Mouse (Mus musculus) E14TG2a.4 (cell line): ENCODE measurements around the gene Ano6.

Experiments used
- H3K27me3 ChIP-seq: 2 replicates; pipeline ENCODE4 v1.6.1; 2014; ENCODE audit warnings: low read length, control low read depth; ENCODE audit not compliant: insufficient read depth
- H3K36me3 ChIP-seq: 2 replicates; pipeline ENCODE4 v1.6.1; 2014; ENCODE audit warnings: low read length, control low read depth; ENCODE audit not compliant: insufficient read depth
- H3K4me1 ChIP-seq: replicated peaks from 2 replicates; pipeline ENCODE4 v1.6.1; 2014; ENCODE audit warnings: low read depth, low read length, control low read depth
- H3K4me3 ChIP-seq: replicated peaks from 2 replicates; pipeline ENCODE4 v1.5.1; 2014; ENCODE audit warnings: mild to moderate bottlenecking, low read length
- H3K9me3 ChIP-seq: 2 replicates; pipeline ENCODE4 v1.6.1; 2014; ENCODE audit warnings: low read length, control low read depth
- CTCF ChIP-seq: conservative IDR thresholded peaks from 2 replicates; pipeline ENCODE4 v1.5.1; 2014; ENCODE audit warnings: low read length
- NANOG ChIP-seq: IDR thresholded peaks from 2 replicates; pipeline ENCODE4 v1.6.1; 2014; ENCODE audit warnings: borderline replicate concordance, low read length, mixed read lengths
- POU5F1 ChIP-seq: IDR thresholded peaks from 2 replicates; pipeline ENCODE4 v1.6.1; 2014; ENCODE audit warnings: low read length, borderline replicate concordance

Gene Ano6

GRCm38 (mm10) chr15:95762661-95763303 lies 27.9 kb upstream of the Ano6 start:
- no peak for TF ChIP-seq NANOG
- peak; percentile 81 for TF ChIP-seq CTCF
- H3K4me1 ChIP-seq, result peaks cover 8% of the 10 kb centered on the region
- H3K36me3 ChIP-seq, result no peaks in the 10 kb centered on the region
- H3K27me3 ChIP-seq, result 0 out of 2 replicates have a peak, but pooled peaks cover 2% of the 10 kb centered on the region
- H3K4me3 ChIP-seq, result no peak overlapping the region
- H3K9me3 ChIP-seq, result no peaks in the 10 kb centered on the region

GRCm38 (mm10) chr15:95763464-95763863 lies 27.2 kb upstream of the Ano6 start:
- Histone ChIP-seq H3K4me1 (peaks cover 11% of the 10 kb centered on the region), H3K9me3 (no peaks in the 10 kb centered on the region), H3K27me3 (0 out of 2 replicates have a peak, but pooled peaks cover 2% of the 10 kb centered on the region), H3K36me3 (no peaks in the 10 kb centered on the region), H3K4me3 (no peak overlapping the region)
- TF ChIP-seq POU5F1, result no peak
- TF ChIP-seq CTCF, result no peak
- no peak for TF ChIP-seq NANOG

DNA sequence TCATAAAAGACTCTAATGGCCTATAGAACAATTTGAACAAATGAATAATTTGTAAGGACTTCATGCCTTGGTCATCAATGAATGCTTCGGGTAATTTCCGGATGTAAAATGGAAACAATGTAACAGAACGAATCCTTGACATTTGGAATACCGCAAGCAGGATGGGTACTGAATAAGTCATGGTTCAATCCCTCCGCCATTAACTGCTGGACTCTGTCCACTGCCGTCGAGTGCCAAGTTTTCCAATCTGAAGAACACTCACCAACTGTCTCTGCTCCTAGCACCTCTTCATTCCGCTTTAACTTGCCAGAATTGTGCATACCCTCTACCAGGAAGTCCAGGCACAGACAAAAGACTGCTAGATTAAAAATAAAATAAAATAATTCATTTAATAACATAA lies 25.4 kb upstream of the Ano6 start:
- TF ChIP-seq NANOG, result no peak
- TF ChIP-seq POU5F1, result no peak
- TF ChIP-seq CTCF, result no peak
- no peaks in the 10 kb centered on the region for H3K36me3 ChIP-seq
- no peaks in the 10 kb centered on the region for H3K9me3 ChIP-seq
- H3K27me3 ChIP-seq, result 0 out of 2 replicates have a peak, but pooled peaks cover 11% of the 10 kb centered on the region
- peaks cover 11% of the 10 kb centered on the region for H3K4me1 ChIP-seq
- H3K4me3 ChIP-seq, result no peak overlapping the region

DNA sequence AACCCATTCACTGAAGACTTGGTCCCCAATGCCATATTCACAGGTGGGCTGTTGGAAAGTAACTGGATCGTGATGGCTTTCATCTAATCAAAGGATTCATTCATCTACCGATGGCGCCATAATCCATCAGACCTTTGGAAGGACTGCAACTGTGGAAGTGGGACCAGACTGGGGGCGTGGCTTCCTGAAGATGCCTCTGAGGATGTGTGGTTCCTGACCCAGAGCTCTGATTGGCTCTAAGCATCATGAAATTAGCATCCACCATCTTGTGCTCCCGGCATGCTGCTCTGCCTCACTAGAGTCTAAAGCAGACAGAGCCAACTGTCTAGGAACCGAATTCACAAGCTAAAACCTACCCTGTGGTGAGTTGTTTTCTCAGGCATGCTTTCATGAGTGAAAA lies 24.7 kb upstream of the Ano6 start:
- Histone ChIP-seq H3K36me3 (no peaks in the 10 kb centered on the region), H3K4me3 (no peak overlapping the region), H3K4me1 (peaks cover 11% of the 10 kb centered on the region), H3K27me3 (0 out of 2 replicates have a peak, but pooled peaks cover 11% of the 10 kb centered on the region), H3K9me3 (no peaks in the 10 kb centered on the region)
- TF ChIP-seq CTCF, result no peak
- no peak for TF ChIP-seq POU5F1
- no peak for TF ChIP-seq NANOG

GRCm38 (mm10) chr15:95767825-95768224 lies 22.8 kb upstream of the Ano6 start:
- peak; percentile 61 for TF ChIP-seq CTCF
- TF ChIP-seq POU5F1, result no peak
- TF ChIP-seq NANOG, result no peak
- Histone ChIP-seq H3K4me1 (peaks cover 25% of the 10 kb centered on the region), H3K27me3 (0 out of 2 replicates have a peak, but pooled peaks cover 11% of the 10 kb centered on the region), H3K4me3 (no peak overlapping the region), H3K36me3 (no peaks in the 10 kb centered on the region), H3K9me3 (no peaks in the 10 kb centered on the region)

- H3K4me1 ChIP-seq, result peaks cover 23% of the 10 kb centered on the region
- no peak overlapping the region for H3K4me3 ChIP-seq
- 0 out of 2 replicates have a peak, but pooled peaks cover 11% of the 10 kb centered on the region for H3K27me3 ChIP-seq
- TF ChIP-seq NANOG (no peak), POU5F1 (no peak), CTCF (no peak)
- H3K36me3 ChIP-seq, result no peaks in the 10 kb centered on the region
- no peaks in the 10 kb centered on the region for H3K9me3 ChIP-seq
These were observed 21.9 kb upstream of the Ano6 start for GRCm38 (mm10) chr15:95768703-95769102.

DNA sequence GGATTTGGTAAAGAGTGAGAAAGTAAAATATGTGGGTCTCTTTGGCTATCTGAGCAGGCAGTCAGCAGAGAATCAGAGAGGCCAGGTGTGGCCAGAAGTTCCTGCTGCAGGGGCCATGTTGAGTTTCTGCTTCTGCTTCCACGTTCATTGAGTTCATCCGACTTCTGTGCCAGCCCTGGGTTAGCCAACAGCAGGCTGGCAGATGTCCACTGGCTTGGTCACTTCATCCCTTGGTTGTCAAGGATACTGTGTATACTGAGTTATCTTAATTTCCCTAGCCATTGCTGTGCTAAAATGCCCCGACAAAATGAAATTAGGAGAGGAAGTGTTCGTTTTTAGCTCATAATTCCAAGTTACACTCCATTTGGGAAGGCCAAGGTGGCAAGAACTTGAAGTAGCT lies 21.1 kb upstream of the Ano6 start:
- H3K4me3 ChIP-seq, result no peak overlapping the region
- no peaks in the 10 kb centered on the region for H3K36me3 ChIP-seq
- H3K27me3 ChIP-seq, result 0 out of 2 replicates have a peak, but pooled peaks cover 11% of the 10 kb centered on the region
- H3K9me3 ChIP-seq, result no peaks in the 10 kb centered on the region
- TF ChIP-seq NANOG (no peak), POU5F1 (no peak), CTCF (no peak)
- peaks cover 22% of the 10 kb centered on the region for H3K4me1 ChIP-seq

DNA sequence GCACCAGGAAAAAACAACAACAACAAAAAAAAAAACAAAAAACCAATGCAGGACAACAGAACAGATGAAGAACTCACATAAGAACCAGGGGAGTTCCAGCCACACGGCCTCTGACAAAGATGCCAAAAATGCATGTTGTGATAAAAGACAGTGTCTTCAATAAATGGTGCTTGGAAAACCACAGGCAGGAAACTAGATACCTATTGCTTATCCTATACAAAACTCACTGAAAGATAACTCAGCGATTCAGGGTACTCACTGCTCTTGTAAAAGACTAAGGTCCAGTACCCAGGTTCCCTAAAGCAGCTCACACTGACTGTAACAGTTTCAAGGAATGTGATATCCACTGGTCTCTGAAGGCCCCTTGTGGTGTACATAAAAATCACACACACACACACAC lies 20.3 kb upstream of the Ano6 start:
- TF ChIP-seq CTCF (no peak), NANOG (no peak), POU5F1 (no peak)
- no peak overlapping the region for H3K4me3 ChIP-seq
- H3K9me3 ChIP-seq, result no peaks in the 10 kb centered on the region
- H3K4me1 ChIP-seq, result peaks cover 22% of the 10 kb centered on the region
- 0 out of 2 replicates have a peak, but pooled peaks cover 11% of the 10 kb centered on the region for H3K27me3 ChIP-seq
- no peaks in the 10 kb centered on the region for H3K36me3 ChIP-seq

DNA sequence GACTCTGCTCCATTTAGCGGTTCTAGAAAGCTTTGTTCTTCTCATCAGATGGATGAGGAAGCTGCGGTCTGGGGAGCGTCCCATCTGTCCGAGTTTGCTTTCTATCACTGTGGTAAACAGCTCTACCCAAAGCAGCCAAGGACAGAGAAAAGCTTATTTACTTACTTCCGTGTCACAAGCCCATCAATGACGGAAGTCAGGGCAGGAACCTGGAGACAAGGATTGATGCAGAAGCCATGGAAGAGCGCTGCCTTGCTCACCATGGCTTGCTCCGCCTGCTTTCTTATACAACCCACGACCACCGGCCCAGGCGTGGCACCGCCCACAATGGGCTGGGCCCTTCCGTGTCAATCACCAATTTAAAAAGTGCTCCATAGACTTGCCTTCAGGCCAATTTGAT lies 18.3 kb upstream of the Ano6 start:
- Histone ChIP-seq H3K4me1 (peaks cover 21% of the 10 kb centered on the region), H3K9me3 (no peaks in the 10 kb centered on the region), H3K4me3 (peak overlapping the region; percentile 62), H3K27me3 (0 out of 2 replicates have a peak, but pooled peaks cover 9% of the 10 kb centered on the region), H3K36me3 (no peaks in the 10 kb centered on the region)
- TF ChIP-seq CTCF, result no peak
- TF ChIP-seq POU5F1, result no peak
- no peak for TF ChIP-seq NANOG
